Mouse (Mus musculus) limb, embryonic 14.5 days (tissue): ENCODE measurements around the gene Ppp4r2. TPM values are rescaled to one million over a fixed set of nuclear protein-coding genes. Genes with fewer than 3 reads are reported as not detected.
A peak's percentile ranks its signal among the peaks of the same experiment; 100 is the strongest.

Experiments
- ATAC-seq: fragments of 200-750 bp; cut with Nextera tagmentation; 2 replicates; pipeline ENCODE4 v1.8.0; 2017; ENCODE audit warnings: low read depth, moderate number of reproducible peaks, moderate TSS enrichment; ENCODE audit not compliant: low FRiP score
- DNase-seq: peaks from one replicate; pipeline ENCODE4 v3.0.0-alpha.2; 2015; ENCODE audit warnings: low spot score
- H3K27ac ChIP-seq: fragments of 300-500 bp; sonication (generic); replicated peaks from 2 replicates; pipeline ENCODE4 v1.5.1; 2014; ENCODE audit warnings: low read depth, mild to moderate bottlenecking, low read length, moderate library complexity, mixed read lengths
- H3K27me3 ChIP-seq: fragments of 300-500 bp; sonication (generic); 2 replicates; pipeline ENCODE4 v1.6.1; 2014; ENCODE audit warnings: low read length, mixed read lengths; ENCODE audit not compliant: control insufficient read depth, insufficient read depth
- H3K36me3 ChIP-seq: fragments of 300-500 bp; sonication (generic); 2 replicates; pipeline ENCODE4 v1.6.1; 2014; ENCODE audit warnings: mild to moderate bottlenecking, low read length, moderate library complexity, mixed read lengths; ENCODE audit not compliant: control insufficient read depth, insufficient read depth
- H3K4me1 ChIP-seq: fragments of 300-500 bp; sonication (generic); 2 replicates; pipeline ENCODE4 v1.6.1; 2014; ENCODE audit warnings: antibody characterized with exemption, low read length, mixed read lengths; ENCODE audit not compliant: control insufficient read depth, insufficient read depth
- H3K4me2 ChIP-seq: fragments of 300-500 bp; sonication (generic); replicated peaks from 2 replicates; pipeline ENCODE4 v1.6.1; 2014; ENCODE audit warnings: low read depth, mild to moderate bottlenecking, low read length, moderate library complexity; ENCODE audit not compliant: severe bottlenecking
- H3K4me3 ChIP-seq: fragments of 300-500 bp; sonication (generic); replicated peaks from 2 replicates; pipeline ENCODE4 v1.5.1; 2014; ENCODE audit warnings: low read length
- H3K9ac ChIP-seq: fragments of 300-500 bp; sonication (generic); 2 replicates; pipeline ENCODE4 v1.6.1; 2014; ENCODE audit warnings: mild to moderate bottlenecking, low read depth, low read length, moderate library complexity; ENCODE audit not compliant: severe bottlenecking
- H3K9me3 ChIP-seq: fragments of 300-500 bp; sonication (generic); 2 replicates; pipeline ENCODE4 v1.6.1; 2016; ENCODE audit warnings: low read length; ENCODE audit not compliant: control insufficient read depth
- POLR2A ChIP-seq: fragments of 200-500 bp; IDR thresholded peaks from 2 replicates; pipeline ENCODE4 v1.8.0; 2012; ENCODE audit warnings: inconsistent platforms, mild to moderate bottlenecking, moderate library complexity, borderline replicate concordance; ENCODE audit not compliant: insufficient read depth, insufficient read length; ENCODE audit errors: extremely low read depth
- WGBS: fragments of 180-500 bp; shearing (Covaris S2); extraction: QIAGEN DNeasy Blood & Tissue Kit; methylation state at CpG from one replicate; pipeline ENCODE4 v1.1.7; 2014; 5-methylcytosine and 5-hydroxymethylcytosine counted together
- polyA plus RNA-seq, 2 experiments: library from polyadenylated mRNA; depleted of rRNA in 1 of 2; stranded (reverse) in 1 of 2; unstranded in 1 of 2; fragments of >200 nt; fragmentation: Nextera tagmentation in 1 of 2; extraction: Ambion mirVana in 1 of 2; gene quantifications; 2 replicates each; pipeline versions ENCODE4 v1.2.1 to v1.2.3; 2012 to 2014

The Ppp4r2 gene
- polyA plus RNA-seq (2012; rRNA removed) (34.3 and 44.2 TPM in 2 replicates), polyA plus RNA-seq (2014; fragmentation: Nextera tagmentation; extraction: Ambion mirVana) (34.5 and 36.3 TPM in 2 replicates)

GRCm38 (mm10) chr6:100833355-100833754 lies at the start of gene Ppp4r2:
Gene Ppp4r2 (plus strand): TSS chr6:100833622.
- ATAC-seq, result peak; percentile 94
- Histone ChIP-seq H3K36me3 (peaks cover 35% of the 10 kb centered on the region), H3K9me3 (no peaks in the 10 kb centered on the region), H3K4me1 (0 out of 2 replicates have a peak, but pooled peaks cover 4% of the 10 kb centered on the region), H3K27ac (peak within 1 kb of the TSS; percentile 89), H3K4me3 (peak within 1 kb of the TSS; percentile 85), H3K9ac (peak within 1 kb of the TSS; percentile 78), H3K4me2 (peak within 1 kb of the TSS; percentile 51), H3K27me3 (no peaks in the 10 kb centered on the region)
- 6% methylated on average over 12 of the region's 50 CpGs for WGBS
- TF ChIP-seq POLR2A, result no peak
- DNase-seq, result peak; percentile 89

- DNase-seq, result no peak
- H3K9me3 ChIP-seq, result no peaks in the 10 kb centered on the region
- WGBS, result 89% methylated on average over 1 of the region's 1 CpGs
- peaks cover under 1% of the 10 kb centered on the region; the same call in 1 of the 2 replicates for H3K4me1 ChIP-seq
- TF ChIP-seq POLR2A, result no peak
- ATAC-seq, result no peak
- no peak overlapping the region for H3K4me3 ChIP-seq
- H3K9ac ChIP-seq, result no peak overlapping the region
- peaks cover 52% of the 10 kb centered on the region for H3K36me3 ChIP-seq
- no peak overlapping the region for H3K27ac ChIP-seq
- no peak overlapping the region for H3K4me2 ChIP-seq
- no peaks in the 10 kb centered on the region for H3K27me3 ChIP-seq
Observed at GRCm38 (mm10) chr6:100787726-100788125, 45.7 kb upstream of the Ppp4r2 start.

GRCm38 (mm10) chr6:100789161-100789560 lies 44.3 kb upstream of the Ppp4r2 start:
- peaks cover 38% of the 10 kb centered on the region for H3K36me3 ChIP-seq
- H3K4me3 ChIP-seq, result no peak overlapping the region
- DNase-seq, result no peak
- TF ChIP-seq POLR2A, result no peak
- H3K27ac ChIP-seq, result no peak overlapping the region
- no peak overlapping the region for H3K4me2 ChIP-seq
- WGBS, result 85% methylated on average over 1 of the region's 1 CpGs
- H3K9me3 ChIP-seq, result no peaks in the 10 kb centered on the region
- peaks cover 2% of the 10 kb centered on the region; the same call in 1 of the 2 replicates for H3K4me1 ChIP-seq
- no peaks in the 10 kb centered on the region for H3K27me3 ChIP-seq
- no peak overlapping the region for H3K9ac ChIP-seq
- no peak for ATAC-seq

- H3K9me3 ChIP-seq, result no peaks in the 10 kb centered on the region
- H3K27ac ChIP-seq, result no peak overlapping the region
- ATAC-seq (no peak), DNase-seq (no peak)
- H3K4me3 ChIP-seq, result no peak overlapping the region
- 59% methylated on average over 3 of the region's 3 CpGs for WGBS
- no peaks in the 10 kb centered on the region for H3K27me3 ChIP-seq
- TF ChIP-seq POLR2A, result no peak
- H3K9ac ChIP-seq, result no peak overlapping the region
- H3K4me1 ChIP-seq, result peaks cover 2% of the 10 kb centered on the region; the same call in 1 of the 2 replicates
- H3K4me2 ChIP-seq, result no peak overlapping the region
- peaks cover 33% of the 10 kb centered on the region for H3K36me3 ChIP-seq
Observed at GRCm38 (mm10) chr6:100792055-100792659, 41.3 kb upstream of the Ppp4r2 start.

- Histone ChIP-seq H3K4me1 (peaks cover 2% of the 10 kb centered on the region; the same call in 1 of the 2 replicates), H3K9me3 (no peaks in the 10 kb centered on the region), H3K4me3 (no peak overlapping the region), H3K27me3 (no peaks in the 10 kb centered on the region), H3K9ac (no peak overlapping the region), H3K27ac (no peak overlapping the region), H3K36me3 (peaks cover 28% of the 10 kb centered on the region), H3K4me2 (no peak overlapping the region)
- WGBS, result 65% methylated on average over 14 of the region's 14 CpGs
- DNase-seq (peak; percentile 63), ATAC-seq (0 out of 2 replicates have a peak, but pooled peaks have one; percentile 42)
- no peak for TF ChIP-seq POLR2A
Observed at GRCm38 (mm10) chr6:100792973-100793769, 40.3 kb upstream of the Ppp4r2 start.
